Mouse (Mus musculus) lung, postnatal 0 days (tissue): ENCODE measurements around the gene Olfr1049.

Experiments used
- CTCF ChIP-seq: IDR thresholded peaks from 2 replicates; pipeline ENCODE4 v1.5.1; 2016; ENCODE audit warnings: antibody characterized with exemption, mild to moderate bottlenecking
- EP300 ChIP-seq: IDR thresholded peaks from 2 replicates; pipeline ENCODE4 v1.6.1; 2016; ENCODE audit warnings: antibody characterized with exemption, mild to moderate bottlenecking, control low read depth

- TF ChIP-seq EP300 (no peak), CTCF (no peak)
Observed at GRCm38 (mm10) chr2:86240189-86240588, 17.9 kb downstream of the Olfr1049 start, which contains the start of gene Olfr1048.
